Comparison of ENCODE assay signal across 8 mouse cellular contexts in the genomic region with DNA sequence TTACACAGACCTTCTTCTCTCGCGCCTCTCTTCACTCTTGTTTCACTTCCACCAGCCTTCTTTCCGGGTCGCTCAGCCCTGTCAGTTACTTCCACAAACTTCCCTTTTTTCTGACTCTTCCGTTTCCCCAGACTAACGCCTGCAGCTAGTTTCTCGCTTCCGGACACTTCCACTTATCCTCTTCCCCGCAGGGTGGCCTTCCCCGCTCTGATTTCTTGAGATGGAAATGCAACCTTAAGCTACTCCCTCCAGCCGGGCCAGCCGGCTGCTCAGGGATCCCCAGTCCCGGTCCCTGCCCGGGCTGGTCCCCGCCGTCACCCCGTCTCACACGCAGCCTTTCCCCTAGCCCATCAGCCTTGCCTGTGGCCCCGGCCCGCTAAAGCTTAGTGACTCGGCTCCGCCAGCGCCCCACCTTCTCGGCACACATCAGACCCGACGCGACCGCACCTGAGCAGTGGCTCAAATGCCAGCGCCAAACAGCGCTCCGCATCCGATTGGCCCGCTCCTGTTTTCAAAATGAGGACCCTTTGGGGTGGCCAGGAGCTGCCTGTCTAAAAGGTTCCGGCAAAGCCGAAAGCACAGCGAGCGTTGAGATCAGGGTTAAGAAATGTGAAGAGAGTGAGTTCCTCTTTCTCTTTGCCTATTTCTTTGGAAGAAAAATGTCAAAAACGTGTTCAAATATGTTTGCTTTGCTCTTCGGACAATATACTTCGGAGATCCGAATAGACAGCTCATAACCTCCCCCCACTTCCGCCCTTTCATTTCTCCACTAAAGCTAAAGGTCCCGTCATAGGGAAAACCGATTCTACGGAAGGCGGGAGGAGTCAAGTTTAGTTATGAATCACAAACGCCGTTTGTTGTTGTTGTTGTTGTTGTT. TPM values are rescaled to one million over a fixed set of nuclear protein-coding genes. Genes with fewer than 3 reads are reported as not detected.
DNase-seq lines count a peak whose midpoint lies in the region; ATAC-seq lines count a peak whose summit lies in the region.

A gene (minus strand): TSS at position 417 of the 877 bp plus-strand sequence.

- peak within 1 kb of the TSS; percentile 62 for H3K9ac ChIP-seq in hindbrain, embryonic 15.5 days

- WGBS in hindbrain, embryonic 15.5 days, result under 1% methylated on average over 48 of the region's 48 CpGs

- peak within 1 kb of the TSS; percentile 89 for H3K27ac ChIP-seq in hindbrain, embryonic 15.5 days (replicated peaks)

- DNase-seq in T-cell, adult 2 months (ENCODE audit: low spot score), result peak; percentile 90
- peak; percentile 89 to 94 for DNase-seq in cerebellum, postnatal 36 days
- DNase-seq in frontal cortex, postnatal 36 days (ENCODE audit: low spot score in 2 of 2), result peak; percentile 93 to 94
- peak; percentile 89 for DNase-seq in left cerebral cortex, adult 11 months (ENCODE audit: low spot score)
- DNase-seq in lung, postnatal 4 days, result peak; percentile 89 to 92
- DNase-seq in retina, postnatal 7 days (ENCODE audit: low read depth, low spot score), result peak; percentile 95
- DNase-seq in urinary bladder, adult 2 months (ENCODE audit: low spot score), result peak; percentile 84

- no peaks in the 10 kb centered on the region for H3K27me3 ChIP-seq in hindbrain, embryonic 15.5 days

- no peaks in the 10 kb centered on the region for H3K36me3 ChIP-seq in hindbrain, embryonic 15.5 days

- peak within 1 kb of the TSS; percentile 91 for H3K4me2 ChIP-seq in hindbrain, embryonic 15.5 days

- H3K4me3 ChIP-seq in hindbrain, embryonic 15.5 days, result peak within 1 kb of the TSS; percentile 70

- H3K9me3 ChIP-seq in hindbrain, embryonic 15.5 days, result no peaks in the 10 kb centered on the region

- peaks cover 13% of the 10 kb centered on the region for H3K4me1 ChIP-seq in hindbrain, embryonic 15.5 days (replicated peaks)

- ATAC-seq in hindbrain, embryonic 15.5 days (ENCODE audit: low FRiP score, low read depth), result peak; percentile 97

RNA-seq across cellular contexts. Expression of the gene that starts here (rescaled TPM):
- 6.9 and 10.3 TPM in 2 replicates for polyA plus RNA-seq in hindbrain, embryonic 15.5 days (2015; fragmentation: Nextera tagmentation; extraction: Ambion mirVana)
- 2.5 and 2.6 TPM in 2 replicates for polyA plus RNA-seq in urinary bladder, adult 2 months (2012; rRNA removed)

Comparison
In these comparisons a context has a peak if more than half of its experiments do, and no peak if none do; other contexts are left out.
1. Peak in every context shown above with its lines: DNase-seq, ATAC-seq, H3K4me3 ChIP-seq and H3K27ac ChIP-seq.